Mouse (Mus musculus) cortical plate, adult 2 months (tissue): ENCODE results near the gene Dennd2a.

ENCODE experiments used
- CTCF ChIP-seq: fragments of 200-500 bp; IDR thresholded peaks from 2 replicates; pipeline ENCODE4 v1.5.1; 2011; ENCODE audit warnings: mild to moderate bottlenecking, control low read depth, low read length; ENCODE audit not compliant: insufficient read depth; ENCODE audit errors: extremely low read depth
- POLR2A ChIP-seq: fragments of 200-500 bp; IDR thresholded peaks from 2 replicates; pipeline ENCODE4 v1.6.1; 2011; ENCODE audit warnings: mild to moderate bottlenecking, low read length, control low read depth; ENCODE audit not compliant: insufficient read depth; ENCODE audit errors: extremely low read depth

DNA sequence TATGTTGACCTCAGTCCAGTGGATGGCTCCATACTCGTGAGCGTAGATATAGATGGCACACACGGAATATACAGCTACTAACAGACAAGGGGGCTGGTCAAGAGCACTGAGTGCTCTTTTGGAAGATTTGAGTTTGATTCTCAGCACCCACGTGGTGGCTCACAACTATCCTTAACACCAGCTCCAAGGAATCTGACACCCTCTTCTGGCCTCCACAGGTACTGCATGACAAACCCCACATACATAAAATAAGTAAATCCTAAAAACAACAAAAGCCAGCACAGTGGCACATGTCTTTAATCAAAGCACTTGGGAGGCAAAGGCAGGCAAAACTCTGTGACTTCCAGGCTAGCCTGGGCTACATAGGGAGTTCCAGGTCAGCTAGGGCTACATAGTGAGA lies 74.0 kb downstream of the Dennd2a start:
- TF ChIP-seq POLR2A: no peak
- TF ChIP-seq CTCF: no peak
